Mouse (Mus musculus): ENCODE data around the gene Dnase1l3. TPM values are rescaled to one million over a fixed set of nuclear protein-coding genes. Genes with fewer than 3 reads are reported as not detected.

The Dnase1l3 gene
- polyA plus RNA-seq, 1 experiment from 2014 or later = not detected

GRCm38 (mm10) chr14:8029752-8030151 is 35.4 kb upstream of the Dnase1l3 start:
- Histone ChIP-seq H3K4me1 (no peaks in the 10 kb centered on the region; the same call in 1 of the 2 replicates), H3K27me3 (ENCODE audit: low read depth, poor library complexity, severe bottlenecking) (no peaks in the 10 kb centered on the region), H3K27ac (no peak overlapping the region), H3K9me3 (replicated peaks) (no peaks in the 10 kb centered on the region), H3K4me3 (no peak overlapping the region), H3K36me3 (no peaks in the 10 kb centered on the region)
- DNase-seq (ENCODE audit: low spot score) = no peak
- WGBS = 88% methylated on average over 1 of the region's 1 CpGs

GRCm38 (mm10) chr14:8028086-8028485 is 33.7 kb upstream of the Dnase1l3 start:
- Histone ChIP-seq H3K36me3 (no peaks in the 10 kb centered on the region), H3K9me3 (replicated peaks) (no peaks in the 10 kb centered on the region), H3K4me3 (no peak overlapping the region), H3K27me3 (ENCODE audit: low read depth, poor library complexity, severe bottlenecking) (no peaks in the 10 kb centered on the region), H3K4me1 (peaks cover 7% of the 10 kb centered on the region; the same call in 1 of the 2 replicates), H3K27ac (no peak overlapping the region)
- no peak for DNase-seq (ENCODE audit: low spot score)
- 90% methylated on average over 5 of the region's 5 CpGs for WGBS

- Histone ChIP-seq H3K9me3 (replicated peaks) (no peaks in the 10 kb centered on the region), H3K4me1 (peaks cover 7% of the 10 kb centered on the region; the same call in 1 of the 2 replicates), H3K27me3 (ENCODE audit: low read depth, poor library complexity, severe bottlenecking) (no peaks in the 10 kb centered on the region), H3K36me3 (no peaks in the 10 kb centered on the region), H3K27ac (no peak overlapping the region), H3K4me3 (no peak overlapping the region)
- no peak for DNase-seq (ENCODE audit: low spot score)
- 84% methylated on average over 10 of the region's 10 CpGs for WGBS
These were observed 32.6 kb upstream of the Dnase1l3 start for GRCm38 (mm10) chr14:8026769-8027531.

GRCm38 (mm10) chr14:8024936-8025335 is 30.6 kb upstream of the Dnase1l3 start:
- no peaks in the 10 kb centered on the region for H3K36me3 ChIP-seq
- peak overlapping the region; percentile 2; the same call in 1 of the 2 replicates for H3K27ac ChIP-seq
- 93% methylated on average over 10 of the region's 10 CpGs for WGBS
- no peak overlapping the region for H3K4me3 ChIP-seq
- no peak for DNase-seq (ENCODE audit: low spot score)
- no peaks in the 10 kb centered on the region for H3K9me3 ChIP-seq (replicated peaks)
- H3K4me1 ChIP-seq = peaks cover 7% of the 10 kb centered on the region; the same call in 1 of the 2 replicates
- no peaks in the 10 kb centered on the region for H3K27me3 ChIP-seq (ENCODE audit: low read depth, poor library complexity, severe bottlenecking)

- H3K4me1 ChIP-seq = peaks cover 7% of the 10 kb centered on the region; the same call in 1 of the 2 replicates
- DNase-seq (ENCODE audit: low spot score) = no peak
- H3K27me3 ChIP-seq (ENCODE audit: low read depth, poor library complexity, severe bottlenecking) = no peaks in the 10 kb centered on the region
- 32% methylated on average over 6 of the region's 6 CpGs for WGBS
- H3K27ac ChIP-seq = peak overlapping the region; percentile 2; the same call in 1 of the 2 replicates
- H3K36me3 ChIP-seq = no peaks in the 10 kb centered on the region
- no peaks in the 10 kb centered on the region for H3K9me3 ChIP-seq (replicated peaks)
- H3K4me3 ChIP-seq = no peak overlapping the region
These were observed 30.1 kb upstream of the Dnase1l3 start for GRCm38 (mm10) chr14:8024469-8024868.

- Histone ChIP-seq H3K4me3 (no peak overlapping the region), H3K4me1 (peaks cover 7% of the 10 kb centered on the region; the same call in 1 of the 2 replicates), H3K9me3 (replicated peaks) (no peaks in the 10 kb centered on the region), H3K36me3 (no peaks in the 10 kb centered on the region), H3K27ac (no peak overlapping the region), H3K27me3 (ENCODE audit: low read depth, poor library complexity, severe bottlenecking) (no peaks in the 10 kb centered on the region)
- 87% methylated on average over 7 of the region's 7 CpGs for WGBS
- no peak for DNase-seq (ENCODE audit: low spot score)
These were observed 26.2 kb upstream of the Dnase1l3 start for GRCm38 (mm10) chr14:8020546-8020945.

- DNase-seq (ENCODE audit: low spot score) = no peak
- Histone ChIP-seq H3K27me3 (ENCODE audit: low read depth, poor library complexity, severe bottlenecking) (no peaks in the 10 kb centered on the region), H3K4me3 (no peak overlapping the region), H3K9me3 (replicated peaks) (no peaks in the 10 kb centered on the region), H3K36me3 (no peaks in the 10 kb centered on the region), H3K4me1 (peaks cover 7% of the 10 kb centered on the region; the same call in 1 of the 2 replicates), H3K27ac (no peak overlapping the region)
- 89% methylated on average over 1 of the region's 1 CpGs for WGBS
These were observed 25.6 kb upstream of the Dnase1l3 start for GRCm38 (mm10) chr14:8020011-8020410.

GRCm38 (mm10) chr14:8016951-8017350 is 22.6 kb upstream of the Dnase1l3 start:
- Histone ChIP-seq H3K36me3 (no peaks in the 10 kb centered on the region), H3K27ac (no peak overlapping the region), H3K4me1 (no peaks in the 10 kb centered on the region; the same call in 1 of the 2 replicates), H3K27me3 (ENCODE audit: low read depth, poor library complexity, severe bottlenecking) (no peaks in the 10 kb centered on the region), H3K4me3 (no peak overlapping the region), H3K9me3 (replicated peaks) (no peaks in the 10 kb centered on the region)
- WGBS = 89% methylated on average over 1 of the region's 1 CpGs
- no peak for DNase-seq (ENCODE audit: low spot score)

GRCm38 (mm10) chr14:8016276-8016675 is 21.9 kb upstream of the Dnase1l3 start:
- no peaks in the 10 kb centered on the region for H3K9me3 ChIP-seq (replicated peaks)
- no peaks in the 10 kb centered on the region for H3K36me3 ChIP-seq
- no peak overlapping the region for H3K27ac ChIP-seq
- DNase-seq (ENCODE audit: low spot score) = no peak
- no peaks in the 10 kb centered on the region; the same call in 1 of the 2 replicates for H3K4me1 ChIP-seq
- H3K27me3 ChIP-seq (ENCODE audit: low read depth, poor library complexity, severe bottlenecking) = no peaks in the 10 kb centered on the region
- WGBS = 92% methylated on average over 6 of the region's 6 CpGs
- H3K4me3 ChIP-seq = no peak overlapping the region

GRCm38 (mm10) chr14:8015756-8016155 is 21.4 kb upstream of the Dnase1l3 start:
- H3K4me1 ChIP-seq = no peaks in the 10 kb centered on the region; the same call in 1 of the 2 replicates
- 95% methylated on average over 6 of the region's 6 CpGs for WGBS
- no peak overlapping the region for H3K27ac ChIP-seq
- H3K27me3 ChIP-seq (ENCODE audit: low read depth, poor library complexity, severe bottlenecking) = no peaks in the 10 kb centered on the region
- no peaks in the 10 kb centered on the region for H3K36me3 ChIP-seq
- H3K9me3 ChIP-seq (replicated peaks) = no peaks in the 10 kb centered on the region
- H3K4me3 ChIP-seq = no peak overlapping the region
- no peak for DNase-seq (ENCODE audit: low spot score)

- WGBS = 84% methylated on average over 6 of the region's 6 CpGs
- Histone ChIP-seq H3K27me3 (ENCODE audit: low read depth, poor library complexity, severe bottlenecking) (no peaks in the 10 kb centered on the region), H3K27ac (no peak overlapping the region), H3K36me3 (no peaks in the 10 kb centered on the region), H3K4me1 (peaks cover 14% of the 10 kb centered on the region), H3K9me3 (replicated peaks) (no peaks in the 10 kb centered on the region), H3K4me3 (no peak overlapping the region)
- DNase-seq (ENCODE audit: low spot score) = no peak
These were observed 17.6 kb upstream of the Dnase1l3 start for GRCm38 (mm10) chr14:8011938-8012337.

- Histone ChIP-seq H3K36me3 (no peaks in the 10 kb centered on the region), H3K4me1 (peaks cover 18% of the 10 kb centered on the region), H3K27ac (no peak overlapping the region), H3K27me3 (ENCODE audit: low read depth, poor library complexity, severe bottlenecking) (no peaks in the 10 kb centered on the region), H3K9me3 (replicated peaks) (no peaks in the 10 kb centered on the region), H3K4me3 (no peak overlapping the region)
- 87% methylated on average over 2 of the region's 2 CpGs for WGBS
- no peak for DNase-seq (ENCODE audit: low spot score)
These were observed 16.9 kb upstream of the Dnase1l3 start for GRCm38 (mm10) chr14:8011297-8011696.

GRCm38 (mm10) chr14:8007923-8008322 is 13.6 kb upstream of the Dnase1l3 start:
- DNase-seq (ENCODE audit: low spot score) = no peak
- 85% methylated on average over 10 of the region's 10 CpGs for WGBS

More at GRCm38 (mm10) chr14:8007923-8008322, 13.6 kb upstream of the Dnase1l3 start:
- H3K27ac ChIP-seq = peak overlapping the region; percentile 53; the same call in 1 of the 2 replicates
- no peaks in the 10 kb centered on the region for H3K36me3 ChIP-seq
- H3K4me1 ChIP-seq = peaks cover 32% of the 10 kb centered on the region
- H3K9me3 ChIP-seq (replicated peaks) = no peaks in the 10 kb centered on the region
- H3K27me3 ChIP-seq (ENCODE audit: low read depth, poor library complexity, severe bottlenecking) = peaks cover 7% of the 10 kb centered on the region
- no peak overlapping the region for H3K4me3 ChIP-seq
